8 mouse cellular contexts compared by ENCODE assay signal in the genomic region with DNA sequence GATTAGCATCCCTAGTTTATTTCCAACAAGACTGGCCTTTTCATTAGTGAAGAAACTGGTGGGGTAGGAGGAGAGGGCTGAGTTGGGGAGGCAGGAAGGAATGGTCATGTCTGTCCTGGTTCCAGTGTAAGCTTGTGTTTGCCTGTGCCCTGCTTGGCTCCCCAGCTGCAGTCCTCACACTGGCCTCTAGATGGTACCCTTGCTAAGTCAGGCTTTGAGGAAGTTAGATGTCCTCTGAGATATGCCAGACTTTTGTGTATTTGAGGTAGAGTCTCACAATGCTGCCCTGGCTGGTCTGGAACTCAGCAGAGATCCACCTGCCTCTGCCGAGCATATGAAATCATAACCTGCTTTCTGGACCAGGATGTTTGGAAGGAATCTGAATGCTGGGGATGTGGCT. TPM values are rescaled to one million over a fixed set of nuclear protein-coding genes. Genes with fewer than 3 reads are reported as not detected.
DNase-seq lines count a peak whose midpoint lies in the region; ATAC-seq and TF ChIP-seq lines count a peak whose summit lies in the region.

No protein-coding gene starts in this region.

- TF ChIP-seq CTCF in CH12.LX (conservative IDR thresholded peaks at IDR 0.05 in 1 of 2, IDR thresholded peaks at IDR 0.05 in 1 of 2; ENCODE audit: low read depth in 2 of 2, low read length in 2 of 2): peak; percentile 78 to 93
- TF ChIP-seq CTCF in liver, adult 2 months (IDR thresholded peaks at IDR 0.05; ENCODE audit: low read depth, low read length): peak; percentile 94

- no peak overlapping the region for H3K4me3 ChIP-seq in CH12.LX (replicated peaks in 1 of 3; ENCODE audit: low read depth in 2 of 3, low read length in 2 of 3, poor library complexity in 1 of 3)
- H3K4me3 ChIP-seq in liver, adult 2 months (ENCODE audit: insufficient read depth, low read depth, low read length): no peak overlapping the region

- TF ChIP-seq EP300 in CH12.LX (IDR thresholded peaks at IDR 0.05; ENCODE audit: low read length): no peak

- no peak overlapping the region for H3K4me2 ChIP-seq in CH12.LX (ENCODE audit: insufficient read depth, low read depth, poor library complexity, severe bottlenecking)

- no peak overlapping the region for H3K9ac ChIP-seq in CH12.LX (ENCODE audit: insufficient read depth, low read depth)
- no peak overlapping the region for H3K9ac ChIP-seq in liver, adult 2 months (ENCODE audit: low read depth, low read length)

- H3K79me2 ChIP-seq in CH12.LX (replicated peaks; ENCODE audit: control insufficient read depth, extremely low read depth, insufficient read depth, poor library complexity, severe bottlenecking): no peaks in the 10 kb centered on the region
- H3K79me2 ChIP-seq in liver, adult 2 months (ENCODE audit: control insufficient read depth, insufficient read depth, low read length): peaks cover 3% of the 10 kb centered on the region; the same call in 1 of the 2 replicates

- DNase-seq in 3T3-L1 (ENCODE audit: low read depth, low spot score) (peak; percentile 93), CH12.LX (ENCODE audit: extremely low read depth) (peak; percentile 78)
- peak; percentile 86 for DNase-seq in c-Kit-positive CD71-negative TER-119-negative erythroid progenitor cells, embryonic 14.5 days (ENCODE audit: low read depth)
- DNase-seq in forelimb bud, embryonic 11.5 days (ENCODE audit: low read depth, low spot score): peak; percentile 75
- DNase-seq in liver, adult 2 months (ENCODE audit: extremely low read depth, low read depth, low spot score): peak; percentile 83
- DNase-seq in retina, embryonic 14.5 days (ENCODE audit: low spot score): peak; percentile 81
- peak; percentile 88 for DNase-seq in thymus, postnatal 25 days

- no peaks in the 10 kb centered on the region for H3K9me3 ChIP-seq in CH12.LX (replicated peaks; ENCODE audit: low read length)

- peaks cover 13 to 56% of the 10 kb centered on the region in 2 experiments for H3K36me3 ChIP-seq in CH12.LX (replicated peaks in 1 of 2; ENCODE audit: control insufficient read depth in 1 of 2, insufficient read depth in 1 of 2, low read length in 1 of 2)
- peaks cover 46% of the 10 kb centered on the region for H3K36me3 ChIP-seq in liver, adult 2 months (ENCODE audit: control insufficient read depth, insufficient read depth, low read length)

- peaks cover 6 to 27% of the 10 kb centered on the region in 2 experiments for H3K4me1 ChIP-seq in CH12.LX (ENCODE audit: control insufficient read depth in 1 of 2, insufficient read depth in 2 of 2)
- peaks cover 15% of the 10 kb centered on the region for H3K4me1 ChIP-seq in liver, adult 2 months (ENCODE audit: control insufficient read depth, insufficient read depth, low read length)

- no peaks in the 10 kb centered on the region for H3K27me3 ChIP-seq in CH12.LX (replicated peaks)
- no peaks in the 10 kb centered on the region for H3K27me3 ChIP-seq in liver, adult 2 months (ENCODE audit: control insufficient read depth, insufficient read depth, low read length)

- dilution Hi-C loops in CH12.LX (cut with MboI; ENCODE audit: extremely low pct_ligation_motif_present, extremely low pct_unique_long_range_greater_than_20kb, low sequenced_read_pairs): no loop called here

- no peak overlapping the region for H3K27ac ChIP-seq in CH12.LX (ENCODE audit: insufficient read depth, low read depth)
- H3K27ac ChIP-seq in liver, adult 2 months (replicated peaks; ENCODE audit: insufficient read depth, low read depth, low read length): no peak overlapping the region; the same call in 1 of the 2 replicates

- 14% methylated on average over 1 of the region's 1 CpGs for WGBS in liver, adult 2 months

- peak; percentile 71 for ATAC-seq in inflammation-experienced regulatory T-cells, adult 6 months

- TF ChIP-seq POLR2A in CH12.LX (IDR thresholded peaks at IDR 0.05; ENCODE audit: low read depth, low read length): no peak
- TF ChIP-seq POLR2A in liver, adult 2 months (IDR thresholded peaks at IDR 0.05; ENCODE audit: extremely low read depth, insufficient read depth, low read length): no peak

- peak; percentile 64 for TF ChIP-seq RAD21 in CH12.LX (IDR thresholded peaks at IDR 0.05; ENCODE audit: low read depth, low read length)

- in situ Hi-C loops in CH12.LX (cut with MboI; ENCODE audit: low pct_ligation_motif_present, low pct_unique_long_range_greater_than_20kb, low sequenced_read_pairs): loop anchor here (5.0 kb wide), 1 partner anchor 36 kb away; no protein-coding TSS in a partner anchor

TF ChIP-seq in CH12.LX, 34 proteins besides CTCF, POLR2A, EP300 and RAD21:
- TF ChIP-seq PAX5 (IDR thresholded peaks at IDR 0.05; ENCODE audit: low read length): no peak
- TF ChIP-seq HCFC1 (IDR thresholded peaks at IDR 0.05; ENCODE audit: low read depth, low read length): no peak
- TF ChIP-seq MAX (IDR thresholded peaks at IDR 0.05; ENCODE audit: low read length): no peak
- peak; percentile 50 for TF ChIP-seq SMC3 (IDR thresholded peaks at IDR 0.05; ENCODE audit: low read depth, low read length)
- peak; percentile 66 for TF ChIP-seq ELF1 (IDR thresholded peaks at IDR 0.05; ENCODE audit: low read depth, low read length)
- no peak for TF ChIP-seq E2F4 (IDR thresholded peaks at IDR 0.05; ENCODE audit: insufficient replicate concordance, low read depth, low read length)

RNA-seq across cellular contexts. Expression of gene Retsat, which starts 3.5 kb away (rescaled TPM):
- total RNA-seq in CH12.LX (2012; rRNA removed) (12.5 and 15.6 TPM in 2 replicates), CH12.LX (2014; rRNA removed) (14.0 and 15.5 TPM in 2 replicates)
- 27.7 and 28.6 TPM in 2 replicates for polyA plus RNA-seq in CH12.LX (2012; ENCODE audit: insufficient read length, low read depth)
- polyA plus RNA-seq in inflammation-experienced regulatory T-cells, adult 6 months (2017; shearing (Covaris generic)): 1 to 10 TPM; 3.9 to 5.5 (median 4.1) TPM
- 151 and 180 TPM in 2 replicates for total RNA-seq in liver, adult 2 months (2014; rRNA removed)
- 303 and 340 TPM in 2 replicates for polyA plus RNA-seq in liver, adult 2 months (2012; rRNA removed)

RNA-seq across cellular contexts. Expression of gene Elmod3, which starts 3.5 kb away (rescaled TPM):
- total RNA-seq in CH12.LX (2012; rRNA removed): 4.7 and 7.1 TPM in 2 replicates
- 4.0 and 4.2 TPM in 2 replicates for total RNA-seq in CH12.LX (2014; rRNA removed)
- 9.0 TPM in 2 replicates for polyA plus RNA-seq in CH12.LX (2012; ENCODE audit: insufficient read length, low read depth)
- 10 to 100 TPM; 13.7 to 24.3 (median 20.6) TPM for polyA plus RNA-seq in inflammation-experienced regulatory T-cells, adult 6 months (2017; shearing (Covaris generic))
- 7.6 and 9.5 TPM in 2 replicates for total RNA-seq in liver, adult 2 months (2014; rRNA removed)
- 14.7 and 16.0 TPM in 2 replicates for polyA plus RNA-seq in liver, adult 2 months (2012; rRNA removed)

RNA-seq across cellular contexts. Expression of gene Tgoln1, which starts 15.1 kb away (rescaled TPM):
- total RNA-seq in CH12.LX (2012; rRNA removed) (22.6 and 27.9 TPM in 2 replicates), CH12.LX (2014; rRNA removed) (20.0 and 23.5 TPM in 2 replicates)
- polyA plus RNA-seq in CH12.LX (2012; ENCODE audit: insufficient read length, low read depth): 29.0 and 33.6 TPM in 2 replicates
- polyA plus RNA-seq in inflammation-experienced regulatory T-cells, adult 6 months (2017; shearing (Covaris generic)): 100 to 1,000 TPM; 103 to 111 (median 108) TPM
- total RNA-seq in liver, adult 2 months (2014; rRNA removed): 68.7 and 85.5 TPM in 2 replicates
- 41.4 and 48.0 TPM in 2 replicates for polyA plus RNA-seq in liver, adult 2 months (2012; rRNA removed)

RNA-seq across cellular contexts. Expression of gene Capg, which starts 57.5 kb away (rescaled TPM):
- total RNA-seq in CH12.LX (2012; rRNA removed) (211 and 264 TPM in 2 replicates), CH12.LX (2014; rRNA removed) (174 and 175 TPM in 2 replicates)
- 196 and 201 TPM in 2 replicates for polyA plus RNA-seq in CH12.LX (2012; ENCODE audit: insufficient read length, low read depth)
- 100 to 1,000 TPM; 499 to 613 (median 536) TPM for polyA plus RNA-seq in inflammation-experienced regulatory T-cells, adult 6 months (2017; shearing (Covaris generic))
- 3.9 and 4.3 TPM in 2 replicates for total RNA-seq in liver, adult 2 months (2014; rRNA removed)
- 2.2 and 2.8 TPM in 2 replicates for polyA plus RNA-seq in liver, adult 2 months (2012; rRNA removed)

Comparison
In these comparisons a context has a peak if more than half of its experiments do, and no peak if none do; other contexts are left out.
1. RNA of gene Retsat, which starts 3.5 kb away (polyA plus RNA-seq): 303 to 340 TPM in liver, adult 2 months; 27.7 to 28.6 TPM in CH12.LX and 3.9 to 5.5 TPM in inflammation-experienced regulatory T-cells, adult 6 months; every median in the first group is over 10 times any median in the second.
2. Peak in every context shown above with its lines, with median percentiles within 50 percentile points of each other: DNase-seq.